Mouse (Mus musculus): ENCODE results near the gene Rnf167. TPM values are rescaled to one million over a fixed set of nuclear protein-coding genes. Genes with fewer than 3 reads are reported as not detected.

Gene Rnf167
- polyA plus RNA-seq (2015; fragmentation: Nextera tagmentation; extraction: Ambion mirVana): 112 and 119 TPM in 2 replicates

DNA sequence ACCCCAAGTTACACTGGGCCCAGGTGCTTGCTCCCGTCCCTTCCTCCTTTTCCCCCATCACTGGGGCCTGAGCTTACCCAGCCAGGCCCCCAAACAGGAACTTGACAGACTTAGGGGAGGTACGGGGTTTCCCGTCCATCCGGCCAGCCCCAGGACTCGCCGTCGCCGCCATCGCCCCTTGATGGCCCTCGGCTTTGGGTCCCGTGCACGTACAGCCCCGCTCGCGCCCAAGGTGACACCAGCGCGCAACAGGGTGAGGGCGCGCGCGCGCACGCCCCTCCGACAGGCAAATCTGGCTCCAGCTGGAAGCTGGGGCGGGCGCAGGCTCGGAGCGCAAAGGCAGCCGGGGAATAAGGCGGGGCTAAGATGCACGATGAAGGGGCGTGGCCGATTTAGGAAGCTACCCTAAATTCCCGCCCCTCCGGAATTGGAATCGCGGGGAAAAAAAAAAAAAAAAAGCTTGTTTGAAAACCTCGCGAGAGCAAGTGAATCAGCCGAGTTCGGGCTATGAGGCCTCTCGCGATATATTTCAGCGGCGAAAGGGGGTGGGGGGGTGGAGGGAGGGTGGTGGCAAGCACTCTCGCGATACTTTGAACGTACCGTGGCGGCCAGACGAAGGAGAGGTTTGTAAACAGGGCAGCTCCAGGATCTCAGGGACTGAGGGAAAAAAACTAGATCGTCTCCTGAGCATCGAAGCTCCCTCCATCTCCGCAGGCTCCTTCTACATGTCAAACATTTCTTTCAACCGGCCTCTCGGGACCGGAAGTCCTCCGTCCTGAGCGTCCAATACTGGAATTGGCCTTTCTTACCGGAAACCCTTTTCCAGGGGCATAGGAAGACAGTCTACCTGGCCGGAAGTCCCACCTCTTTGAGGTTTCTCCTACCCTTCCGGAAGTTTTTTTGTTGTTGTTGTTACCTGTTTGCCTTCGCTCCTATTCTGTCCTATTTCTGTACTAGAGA, at the start of gene Rnf167, which contains the start of gene Slc25a11:
Gene Rnf167, plus strand, starts transcription at position 545 of the 960 bp plus-strand sequence.
Gene Slc25a11, minus strand, starts transcription at position 789 of the 960 bp plus-strand sequence.
- ATAC-seq: peak; percentile 92
- Histone ChIP-seq H3K4me1 (ENCODE audit: insufficient read depth, low read depth, low read length) (peaks cover 19% of the 10 kb centered on the region; the same call in 1 of the 2 replicates), H3K27me3 (replicated peaks; ENCODE audit: insufficient read depth, low read length) (no peaks in the 10 kb centered on the region), H3K36me3 (ENCODE audit: insufficient read depth, low read length) (peaks cover 43% of the 10 kb centered on the region), H3K9me3 (ENCODE audit: low read length) (no peaks in the 10 kb centered on the region), H3K4me2 (replicated peaks; ENCODE audit: low read depth, low read length) (peak within 1 kb of the TSS; percentile 96), H3K27ac (ENCODE audit: low read length) (peak within 1 kb of the TSS; percentile 97), H3K4me3 (ENCODE audit: low read depth, low read length) (peak within 1 kb of the TSS; percentile 70), H3K9ac (replicated peaks; ENCODE audit: low read depth) (peak within 1 kb of the TSS; percentile 92)
- under 1% methylated on average over 63 of the region's 63 CpGs for WGBS
- DNase-seq (ENCODE audit: low spot score): peak; percentile 100
- TF ChIP-seq CTCF (IDR thresholded peaks at IDR 0.05) (peak; percentile 44), EP300 (IDR thresholded peaks at IDR 0.05) (peak; percentile 90)

DNA sequence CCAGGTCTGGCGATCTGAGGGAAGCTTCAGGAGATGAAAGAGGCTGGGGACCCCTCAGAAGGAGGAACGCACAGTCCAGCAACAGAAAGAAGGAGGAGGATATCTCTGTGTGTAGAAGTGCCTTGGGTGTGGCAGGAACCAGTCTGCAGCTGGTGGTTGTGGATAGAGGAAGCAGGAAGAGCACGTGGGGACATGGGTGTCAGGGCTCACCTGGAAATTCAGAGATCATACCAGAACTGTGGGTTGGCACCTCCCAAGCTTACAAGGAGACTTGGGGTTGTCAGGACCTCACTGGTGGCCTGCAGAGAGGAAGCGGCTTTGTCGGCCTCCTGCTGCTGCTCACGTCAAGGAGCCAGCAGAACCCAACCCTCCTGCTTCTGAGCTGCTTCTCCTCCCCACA, 49.7 kb upstream of the Rnf167 start:
- H3K4me1 ChIP-seq (ENCODE audit: insufficient read depth, low read depth, low read length): peaks cover 6% of the 10 kb centered on the region; the same call in 1 of the 2 replicates
- peaks cover 26% of the 10 kb centered on the region; the same call in 1 of the 2 replicates for H3K36me3 ChIP-seq (ENCODE audit: insufficient read depth, low read length)
- H3K27ac ChIP-seq (ENCODE audit: low read length): no peak overlapping the region
- TF ChIP-seq CTCF (IDR thresholded peaks at IDR 0.05) (no peak), EP300 (IDR thresholded peaks at IDR 0.05) (no peak)
- 66% methylated on average over 6 of the region's 6 CpGs for WGBS
- H3K27me3 ChIP-seq (replicated peaks; ENCODE audit: insufficient read depth, low read length): no peaks in the 10 kb centered on the region
- H3K9me3 ChIP-seq (ENCODE audit: low read length): no peaks in the 10 kb centered on the region
- H3K9ac ChIP-seq (replicated peaks; ENCODE audit: low read depth): no peak overlapping the region
- no peak overlapping the region for H3K4me3 ChIP-seq (ENCODE audit: low read depth, low read length)
- H3K4me2 ChIP-seq (replicated peaks; ENCODE audit: low read depth, low read length): no peak overlapping the region
- ATAC-seq (no peak), DNase-seq (ENCODE audit: low spot score) (no peak)

DNA sequence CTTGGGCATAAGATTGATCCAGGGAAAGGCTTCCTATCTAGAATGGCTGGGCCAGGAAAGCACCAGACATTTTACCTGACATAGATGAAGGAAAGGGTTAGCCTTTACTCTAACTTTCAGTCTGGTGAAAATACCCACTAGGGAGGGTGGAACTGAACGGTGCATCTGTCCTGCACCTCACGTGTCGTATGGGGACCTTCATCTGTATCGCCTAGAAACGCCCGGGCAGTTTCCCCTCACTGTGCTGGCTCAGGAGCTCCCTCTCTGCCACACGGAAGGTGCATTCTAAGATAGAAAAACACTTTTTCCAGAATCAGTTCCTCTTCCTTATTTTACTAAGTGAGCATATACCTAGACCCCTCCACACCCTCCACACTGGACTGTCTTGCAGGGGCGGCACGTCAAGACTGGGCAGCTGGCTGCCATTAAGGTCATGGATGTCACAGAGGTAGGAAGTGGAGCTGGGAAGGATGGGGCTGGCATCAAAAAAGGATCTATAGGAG, 48.5 kb upstream of the Rnf167 start:
- H3K4me3 ChIP-seq (ENCODE audit: low read depth, low read length): no peak overlapping the region
- TF ChIP-seq CTCF (IDR thresholded peaks at IDR 0.05): no peak
- no peak for TF ChIP-seq EP300 (IDR thresholded peaks at IDR 0.05)
- H3K4me1 ChIP-seq (ENCODE audit: insufficient read depth, low read depth, low read length): peaks cover 6% of the 10 kb centered on the region; the same call in 1 of the 2 replicates
- 88% methylated on average over 9 of the region's 9 CpGs for WGBS
- DNase-seq (ENCODE audit: low spot score): no peak
- H3K9ac ChIP-seq (replicated peaks; ENCODE audit: low read depth): no peak overlapping the region
- H3K27me3 ChIP-seq (replicated peaks; ENCODE audit: insufficient read depth, low read length): no peaks in the 10 kb centered on the region
- ATAC-seq: no peak
- H3K9me3 ChIP-seq (ENCODE audit: low read length): no peaks in the 10 kb centered on the region
- no peak overlapping the region for H3K27ac ChIP-seq (ENCODE audit: low read length)
- H3K4me2 ChIP-seq (replicated peaks; ENCODE audit: low read depth, low read length): no peak overlapping the region
- H3K36me3 ChIP-seq (ENCODE audit: insufficient read depth, low read length): peaks cover 26% of the 10 kb centered on the region; the same call in 1 of the 2 replicates

DNA sequence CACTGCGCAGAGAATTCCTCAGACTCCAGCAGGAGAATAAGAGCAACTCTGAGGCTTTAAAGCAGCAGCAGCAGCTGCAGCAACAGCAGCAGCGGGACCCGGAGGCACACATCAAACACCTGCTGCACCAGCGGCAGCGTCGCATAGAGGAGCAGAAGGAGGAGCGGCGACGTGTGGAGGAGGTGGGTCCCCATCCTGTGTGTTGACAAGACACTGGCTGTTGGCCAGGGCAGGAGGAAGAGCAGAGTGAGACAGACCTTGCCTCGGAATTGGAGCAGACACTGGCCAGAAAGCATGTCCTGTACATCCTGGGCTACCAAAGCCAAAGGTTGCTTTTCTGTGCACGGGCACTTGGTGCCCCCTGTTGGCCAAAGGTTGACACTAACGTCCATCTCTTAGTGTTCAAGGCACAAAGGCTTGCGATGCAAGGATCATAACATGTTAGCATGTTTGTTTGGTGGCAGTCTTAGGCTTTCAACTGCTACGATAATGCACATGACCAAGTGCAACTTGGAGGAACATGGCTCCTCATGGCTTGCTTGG, 41.9 kb upstream of the Rnf167 start:
- H3K36me3 ChIP-seq (ENCODE audit: insufficient read depth, low read length): peaks cover 42% of the 10 kb centered on the region; the same call in 1 of the 2 replicates
- ATAC-seq: peak; percentile 56
- 50% methylated on average over 14 of the region's 14 CpGs for whole genome bisulfite sequencing

DNA sequence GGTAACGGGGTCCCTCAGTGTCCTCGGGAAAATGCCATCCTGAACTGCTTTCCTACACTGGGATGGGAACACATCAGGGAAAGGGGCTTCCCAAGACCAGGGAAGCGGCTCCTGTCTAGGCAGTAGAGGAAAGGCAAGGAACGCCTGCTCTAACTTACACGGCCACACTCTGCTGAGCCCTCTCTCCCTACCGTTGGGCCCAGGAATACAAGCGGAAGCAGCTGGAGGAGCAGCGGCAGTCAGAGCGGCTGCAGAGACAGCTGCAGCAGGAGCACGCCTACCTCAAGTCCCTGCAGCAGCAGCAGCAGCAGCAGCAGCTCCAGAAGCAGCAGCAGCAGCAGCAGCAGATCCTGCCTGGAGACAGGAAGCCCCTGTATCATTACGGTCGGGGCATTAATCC, 40.3 kb upstream of the Rnf167 start:
- Histone ChIP-seq H3K9me3 (ENCODE audit: low read length) (no peaks in the 10 kb centered on the region), H3K4me3 (ENCODE audit: low read depth, low read length) (no peak overlapping the region), H3K27me3 (replicated peaks; ENCODE audit: insufficient read depth, low read length) (no peaks in the 10 kb centered on the region), H3K36me3 (ENCODE audit: insufficient read depth, low read length) (peaks cover 39% of the 10 kb centered on the region; the same call in 1 of the 2 replicates), H3K27ac (ENCODE audit: low read length) (no peak overlapping the region), H3K4me1 (ENCODE audit: insufficient read depth, low read depth, low read length) (no peaks in the 10 kb centered on the region), H3K9ac (replicated peaks; ENCODE audit: low read depth) (no peak overlapping the region), H3K4me2 (replicated peaks; ENCODE audit: low read depth, low read length) (no peak overlapping the region)
- no peak for ATAC-seq
- WGBS: 74% methylated on average over 12 of the region's 12 CpGs
- DNase-seq (ENCODE audit: low spot score): no peak
- TF ChIP-seq EP300 (IDR thresholded peaks at IDR 0.05) (no peak), CTCF (IDR thresholded peaks at IDR 0.05) (no peak)

More for the DNA sequence above, 41.9 kb upstream of the Rnf167 start:
- Histone ChIP-seq H3K4me3 (ENCODE audit: low read depth, low read length) (no peak overlapping the region), H3K27ac (ENCODE audit: low read length) (no peak overlapping the region), H3K4me1 (ENCODE audit: insufficient read depth, low read depth, low read length) (no peaks in the 10 kb centered on the region), H3K27me3 (replicated peaks; ENCODE audit: insufficient read depth, low read length) (no peaks in the 10 kb centered on the region), H3K9ac (replicated peaks; ENCODE audit: low read depth) (no peak overlapping the region), H3K9me3 (ENCODE audit: low read length) (no peaks in the 10 kb centered on the region), H3K4me2 (replicated peaks; ENCODE audit: low read depth, low read length) (no peak overlapping the region)
- peak; percentile 99 for TF ChIP-seq CTCF (IDR thresholded peaks at IDR 0.05)
- no peak for TF ChIP-seq EP300 (IDR thresholded peaks at IDR 0.05)
- peak; percentile 79 for DNase-seq (ENCODE audit: low spot score)

DNA sequence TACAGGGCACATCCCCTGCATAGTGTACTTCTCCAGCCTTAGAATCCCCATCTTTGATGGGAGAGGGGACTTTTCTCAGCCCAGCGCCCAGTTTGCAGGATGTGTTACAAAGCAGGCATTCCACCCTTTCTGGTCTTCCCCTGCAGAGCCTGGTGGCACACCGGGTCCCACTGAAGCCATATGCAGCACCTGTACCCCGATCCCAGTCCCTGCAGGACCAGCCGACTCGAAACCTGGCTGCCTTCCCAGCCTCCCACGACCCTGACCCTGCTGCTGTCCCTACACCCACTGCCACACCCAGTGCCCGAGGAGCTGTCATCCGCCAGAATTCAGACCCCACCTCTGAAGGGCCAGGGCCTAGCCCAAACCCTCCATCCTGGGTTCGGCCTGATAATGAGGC, 39.4 kb upstream of the Rnf167 start:
- ATAC-seq (no peak), DNase-seq (ENCODE audit: low spot score) (no peak)
- H3K9ac ChIP-seq (replicated peaks; ENCODE audit: low read depth): no peak overlapping the region
- H3K36me3 ChIP-seq (ENCODE audit: insufficient read depth, low read length): peaks cover 34% of the 10 kb centered on the region; the same call in 1 of the 2 replicates
- TF ChIP-seq EP300 (IDR thresholded peaks at IDR 0.05) (no peak), CTCF (IDR thresholded peaks at IDR 0.05) (no peak)
- no peak overlapping the region for H3K4me3 ChIP-seq (ENCODE audit: low read depth, low read length)
- H3K27ac ChIP-seq (ENCODE audit: low read length): no peak overlapping the region
- WGBS: 82% methylated on average over 9 of the region's 9 CpGs
- H3K4me2 ChIP-seq (replicated peaks; ENCODE audit: low read depth, low read length): no peak overlapping the region
- H3K4me1 ChIP-seq (ENCODE audit: insufficient read depth, low read depth, low read length): no peaks in the 10 kb centered on the region
- no peaks in the 10 kb centered on the region for H3K9me3 ChIP-seq (ENCODE audit: low read length)
- no peaks in the 10 kb centered on the region for H3K27me3 ChIP-seq (replicated peaks; ENCODE audit: insufficient read depth, low read length)

Measured in lung, postnatal 0 days (tissue).